Mouse (Mus musculus) layer of hippocampus, postnatal 14 days (tissue): ENCODE measurements at regions not wholly inside any gene's neighbourhood (a gene's known extent, or its start where the extent isn't known, plus 50 kb on each side); places are given as distances from the start of the nearest gene placed in this dataset.

Experiments used
- DNase-seq, 2 experiments: peaks; one replicate each; pipeline ENCODE4 v3.0.0; 2021 to 2022; ENCODE audit warnings: low spot score in 2 of 2, mixed read lengths in 1 of 2

DNA sequence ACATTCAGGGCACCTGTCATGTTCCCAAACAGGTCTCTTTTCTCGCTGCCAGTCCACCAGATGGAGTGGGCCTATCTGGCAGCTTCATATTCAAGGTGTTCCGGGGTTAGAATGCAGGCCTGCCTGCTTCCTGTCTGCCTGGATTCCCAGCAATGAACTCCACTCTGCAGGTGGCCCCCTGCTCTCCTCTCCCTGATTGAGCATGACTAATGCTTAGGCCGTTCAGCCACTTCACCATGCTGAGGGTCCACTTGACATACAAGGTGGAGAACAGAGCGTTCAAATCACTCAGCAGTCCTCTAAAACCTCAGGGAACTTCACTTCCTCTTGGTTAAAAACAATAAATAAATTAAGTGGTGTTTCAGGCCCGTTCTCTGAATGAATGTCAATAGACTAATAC, 112.1 kb upstream of the Ralgapa2 start:
- DNase-seq, result no peak

DNA sequence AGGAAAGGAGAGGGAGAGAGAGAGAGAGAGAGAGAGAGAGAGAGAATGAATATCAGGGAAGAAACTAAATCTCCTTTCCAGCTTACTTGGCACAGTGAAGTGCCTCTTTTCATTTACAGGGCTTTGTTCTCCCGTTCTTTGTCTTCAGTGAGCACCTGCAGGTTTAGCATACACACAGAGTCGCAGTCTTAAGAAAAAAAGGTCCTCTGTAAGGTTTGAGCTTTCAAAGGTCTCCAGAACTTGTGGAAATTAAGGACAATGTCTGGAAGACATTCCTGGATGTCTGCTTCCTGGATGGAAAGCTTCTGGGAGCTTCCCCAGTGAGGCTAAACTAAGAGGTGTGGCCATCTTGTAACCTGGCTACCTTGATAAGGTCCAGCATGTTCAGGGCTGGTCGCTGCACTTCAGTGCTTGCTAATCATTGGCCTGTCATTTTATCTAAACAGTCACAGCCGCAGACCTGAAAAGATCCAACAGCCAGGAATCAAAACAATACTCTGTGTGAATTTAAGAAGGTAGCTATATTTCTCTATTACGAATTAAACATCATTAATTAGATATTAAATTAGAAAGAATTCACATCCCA, 113.1 kb upstream of the Ralgapa2 start:
- no peak for DNase-seq

GRCm38 (mm10) chr2:146626531-146626930, 114.4 kb upstream of the Ralgapa2 start:
- no peak for DNase-seq

DNA sequence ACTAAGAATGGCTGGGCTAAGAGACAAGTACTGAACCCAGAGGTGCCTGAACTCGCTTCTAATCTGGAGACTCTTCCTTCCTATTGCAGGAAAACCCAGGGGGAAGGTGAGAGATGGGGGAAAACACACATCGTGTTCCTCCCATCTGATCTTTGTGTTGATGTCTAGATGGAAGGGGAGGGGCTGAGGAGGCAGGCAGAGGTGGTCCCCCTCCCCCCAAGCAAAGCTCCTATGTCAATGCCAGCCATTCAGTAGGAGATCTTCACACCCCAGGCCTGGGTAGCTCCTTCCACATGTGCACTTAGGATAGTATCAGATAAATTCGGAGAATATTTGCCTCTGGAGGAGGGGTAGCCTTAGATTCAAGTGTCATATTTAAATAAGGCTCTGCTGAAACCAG, 118.0 kb upstream of the Ralgapa2 start:
- no peak for DNase-seq

GRCm38 (mm10) chr2:146631098-146631497, 119.0 kb upstream of the Ralgapa2 start:
- no peak for DNase-seq

GRCm38 (mm10) chr2:146633329-146634070, 121.4 kb upstream of the Ralgapa2 start:
- DNase-seq, result peak; percentile 65 to 83

- DNase-seq, result no peak
Observed at GRCm38 (mm10) chr2:146637573-146637972, 125.4 kb upstream of the Ralgapa2 start.

DNA sequence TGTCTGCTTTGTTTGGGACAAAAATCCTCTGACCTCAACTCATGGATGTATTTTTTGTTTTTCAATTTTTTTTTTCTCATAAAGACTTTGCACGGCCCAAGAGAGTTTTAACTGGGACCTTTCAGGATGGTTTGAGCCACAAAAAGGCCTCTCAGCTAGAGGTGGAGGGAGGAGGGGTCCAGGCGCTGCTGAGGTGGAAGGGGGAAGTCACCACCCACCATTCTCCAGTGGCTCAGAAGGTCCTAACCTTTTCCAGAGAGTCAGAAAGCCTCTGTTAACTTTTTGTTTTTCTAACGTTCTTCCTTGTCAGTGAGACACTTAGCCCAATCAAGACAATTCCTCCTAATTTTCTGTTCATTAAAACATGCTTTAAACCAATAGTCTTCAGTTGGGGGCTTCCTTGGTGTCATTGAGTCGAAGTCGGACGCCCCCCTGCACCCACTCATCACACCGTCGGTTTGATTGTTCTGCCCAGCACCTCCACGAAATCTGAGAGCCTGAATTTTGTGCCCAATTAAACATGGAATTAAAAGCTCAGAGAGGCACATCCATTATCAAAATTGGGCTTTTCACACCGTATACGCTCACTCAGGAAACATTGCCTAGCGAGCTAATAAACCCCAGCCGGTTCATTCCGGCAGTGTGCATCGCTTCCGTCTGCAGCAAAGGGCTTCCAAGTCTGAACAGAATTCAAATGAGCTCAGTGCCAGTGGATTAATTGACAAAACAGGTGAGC, 134.3 kb upstream of the Ralgapa2 start:
- peak in 1 of 2 experiments; percentile 27 for DNase-seq

GRCm38 (mm10) chr2:146646973-146647282, 134.8 kb upstream of the Ralgapa2 start:
- no peak for DNase-seq

DNA sequence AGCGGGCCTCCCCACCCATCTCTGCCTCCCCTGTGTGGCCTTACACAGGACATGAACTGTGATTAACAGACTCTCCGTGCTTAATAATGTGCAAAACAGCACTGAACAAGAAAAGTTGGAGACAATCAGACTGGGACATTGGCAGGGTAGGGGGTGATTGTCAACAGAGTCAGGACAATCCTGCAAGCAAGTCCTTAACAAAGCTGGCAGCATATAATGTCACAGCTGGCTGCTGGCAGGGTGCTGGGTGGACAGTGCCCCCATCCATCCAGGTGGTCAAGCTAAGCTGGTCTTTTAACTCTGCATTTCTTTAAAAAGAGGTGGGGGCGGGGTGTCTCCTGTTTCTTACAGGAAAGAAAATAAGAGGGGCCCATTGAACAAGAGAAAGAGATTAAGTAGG, 149.2 kb upstream of the Ralgapa2 start:
- DNase-seq, result no peak

DNA sequence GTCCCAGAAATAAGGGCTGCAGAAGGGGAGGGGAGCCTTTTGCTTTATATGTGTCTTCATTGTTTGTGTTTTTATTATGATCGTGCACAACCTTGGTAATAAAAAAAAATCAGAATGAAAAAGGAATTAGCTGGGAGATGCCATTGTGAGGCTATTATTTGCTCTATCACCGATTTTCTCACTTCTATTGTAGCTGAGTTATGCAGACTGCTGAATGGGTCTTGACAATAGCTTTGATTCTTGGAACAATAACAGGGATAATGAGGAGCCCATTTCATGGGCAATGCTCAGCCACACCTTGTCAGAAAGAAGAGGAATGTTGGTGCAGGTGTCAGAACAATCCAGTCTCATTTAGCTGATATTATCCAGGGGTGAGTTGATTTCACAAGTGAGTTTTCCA, 160.6 kb upstream of the Ralgapa2 start:
- no peak for DNase-seq

- no peak for DNase-seq
Observed at GRCm38 (mm10) chr2:146681979-146682378, 169.8 kb upstream of the Ralgapa2 start.

GRCm38 (mm10) chr2:146685854-146686507, 169.7 kb upstream of the Kiz start:
- DNase-seq, result peak in 1 of 2 experiments; percentile 5

- no peak for DNase-seq
Observed at GRCm38 (mm10) chr2:146688544-146688943, 167.1 kb upstream of the Kiz start.

DNA sequence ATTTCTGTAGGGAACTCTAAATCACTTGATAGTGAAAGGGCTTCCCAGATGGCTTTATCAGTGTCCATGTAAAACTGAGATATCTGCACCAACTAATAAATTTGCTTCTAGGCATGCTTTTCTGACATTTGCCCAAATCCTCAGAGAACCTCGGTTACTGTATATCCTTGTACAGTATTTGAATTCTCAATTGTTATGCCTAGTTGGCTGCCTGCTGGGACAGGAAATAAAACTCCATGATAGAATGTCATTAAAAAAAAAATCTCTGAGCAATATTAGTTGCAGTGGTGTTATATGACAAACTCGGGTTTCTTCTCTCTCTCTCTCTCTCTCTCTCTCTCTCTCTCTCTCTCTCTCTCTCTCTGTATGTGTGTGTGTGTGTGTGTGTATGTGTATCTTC, 162.2 kb upstream of the Kiz start:
- DNase-seq, result no peak

DNA sequence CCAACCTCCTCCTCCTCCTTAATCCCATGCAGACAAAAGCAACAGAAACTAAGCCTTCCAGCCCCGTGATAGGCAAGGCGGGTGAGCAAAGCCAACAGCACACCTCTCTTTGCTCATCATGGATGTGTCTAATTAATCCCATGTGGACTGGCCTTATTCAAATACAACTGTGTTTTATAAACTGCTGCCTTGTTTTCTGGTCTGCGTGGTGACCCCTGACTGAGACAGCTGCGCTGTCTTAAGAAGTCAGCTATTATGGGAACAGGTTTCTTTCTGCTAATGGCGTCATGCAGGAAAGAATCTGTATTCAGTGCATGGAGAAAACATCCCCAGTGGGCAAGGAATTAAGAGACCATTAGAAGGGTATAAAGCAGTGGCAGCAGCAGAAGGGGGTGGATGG, 161.6 kb upstream of the Kiz start:
- no peak for DNase-seq

DNA sequence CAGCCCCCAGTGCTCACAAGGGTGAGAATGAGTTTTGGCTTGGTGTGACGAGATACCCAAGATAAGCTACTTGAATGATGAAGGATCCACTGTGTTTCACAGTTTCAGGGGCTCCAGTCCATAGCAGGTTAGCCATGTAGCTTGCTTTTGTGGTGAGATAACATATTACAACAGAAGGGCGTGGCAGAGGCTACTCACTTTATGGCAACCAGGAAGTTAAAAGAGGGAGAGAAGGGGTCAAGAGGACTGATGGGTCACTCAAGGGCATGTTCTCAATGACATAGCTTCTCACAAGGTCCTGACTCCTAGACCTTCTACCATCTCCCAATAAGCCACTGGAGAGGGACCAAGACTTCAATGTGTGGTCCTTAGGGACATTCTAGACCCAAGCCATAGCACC, 159.4 kb upstream of the Kiz start:
- DNase-seq, result no peak

DNA sequence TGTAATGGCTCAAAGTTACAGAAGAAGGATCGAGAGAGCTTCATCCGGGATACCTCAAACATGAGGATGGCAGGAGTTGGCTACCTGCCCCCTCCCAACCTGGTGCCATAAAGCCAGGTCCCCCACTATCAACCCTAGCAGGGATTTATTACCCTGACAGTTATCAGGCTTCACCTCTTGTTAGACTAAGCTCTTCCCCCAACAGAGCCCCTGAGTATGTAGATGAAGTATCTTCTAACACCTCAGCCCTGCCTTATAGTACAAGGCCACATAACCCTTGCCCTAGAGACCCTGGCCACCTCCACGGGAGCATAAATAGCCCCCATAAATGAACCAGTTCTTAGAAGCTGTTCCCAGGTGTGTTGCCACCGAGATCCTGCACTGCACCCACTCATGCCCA, 158.9 kb upstream of the Kiz start:
- no peak for DNase-seq

GRCm38 (mm10) chr2:146710676-146711075, 145.0 kb upstream of the Kiz start:
- DNase-seq, result peak in 1 of 2 experiments; percentile 47

DNA sequence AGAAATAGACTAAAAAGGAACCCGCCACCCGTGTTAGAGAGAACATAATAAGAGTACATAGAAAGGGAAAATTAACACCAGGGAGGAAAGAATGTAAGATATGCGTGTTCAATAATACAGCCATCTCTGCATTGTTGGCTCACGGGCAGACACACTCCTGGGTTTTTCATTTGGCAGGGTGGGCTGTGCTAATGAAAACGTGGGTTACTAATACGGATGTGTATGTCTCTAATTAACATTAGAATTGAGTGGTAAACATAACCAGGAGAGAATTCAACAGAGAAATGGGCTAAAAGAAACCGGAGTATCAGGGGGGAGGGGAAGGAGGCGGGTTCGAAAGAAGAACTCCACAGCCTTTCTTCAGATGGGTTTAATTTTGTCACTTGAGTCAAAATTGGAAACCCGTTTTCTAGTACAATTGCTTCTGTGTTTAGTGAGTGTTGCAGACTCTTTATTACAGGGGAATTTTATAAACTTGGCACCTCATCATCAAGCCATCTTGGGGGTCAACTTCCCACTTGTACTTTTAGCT, 134.4 kb upstream of the Kiz start:
- no peak for DNase-seq

DNA sequence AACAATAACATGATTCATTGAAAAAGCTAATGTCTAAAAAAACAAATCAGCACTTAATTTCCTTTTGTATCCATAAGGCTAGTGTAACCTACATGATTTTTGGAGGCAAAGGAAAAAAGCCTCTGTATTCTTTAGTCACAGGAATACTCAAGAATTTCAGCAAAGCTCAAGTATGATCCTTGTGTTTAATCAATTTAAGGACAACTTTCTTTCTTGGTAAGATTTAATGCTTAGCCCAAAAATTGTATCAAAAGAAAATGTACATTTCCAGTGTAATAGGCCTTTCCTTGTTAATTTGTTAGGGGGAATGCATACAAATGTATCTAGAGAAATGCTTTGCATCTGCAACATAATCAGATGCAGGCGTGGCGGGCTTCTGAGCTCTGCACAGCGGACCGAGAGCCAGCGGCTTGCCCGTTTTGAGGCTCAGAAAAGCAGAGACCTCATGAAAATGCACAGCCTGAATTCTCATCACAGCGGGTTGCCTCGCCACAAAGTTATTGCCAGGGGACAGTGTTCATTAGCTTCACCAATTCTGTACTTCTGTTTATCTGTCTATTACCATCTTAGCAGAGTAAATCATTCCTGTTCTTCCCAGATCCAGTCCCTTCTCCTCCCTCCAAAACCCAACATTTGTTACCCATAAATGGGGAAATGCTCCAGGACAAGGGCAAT, 133.2 kb upstream of the Kiz start:
- DNase-seq, result no peak
